Mouse (Mus musculus) limb, embryonic 15.5 days (tissue): ENCODE results near the gene Speg. TPM values are rescaled to one million over a fixed set of nuclear protein-coding genes. Genes with fewer than 3 reads are reported as not detected.

ENCODE experiments used
- ATAC-seq: fragments of 200-750 bp; cut with Nextera tagmentation; 2 replicates; pipeline ENCODE4 v1.8.0; 2017; ENCODE audit warnings: low read depth, moderate TSS enrichment; ENCODE audit not compliant: insufficient number of reproducible peaks, low FRiP score, low TSS enrichment
- H3K27ac ChIP-seq: fragments of 300-500 bp; sonication (generic); 2 replicates; pipeline ENCODE4 v1.5.1; 2015; ENCODE audit warnings: moderate library complexity, mild to moderate bottlenecking, inconsistent platforms
- H3K27me3 ChIP-seq: fragments of 300-500 bp; sonication (generic); 2 replicates; pipeline ENCODE4 v1.6.1; 2015; ENCODE audit warnings: inconsistent platforms
- H3K36me3 ChIP-seq: fragments of 300-500 bp; sonication (generic); 2 replicates; pipeline ENCODE4 v1.6.1; 2015; ENCODE audit warnings: inconsistent platforms
- H3K4me1 ChIP-seq: fragments of 300-500 bp; sonication (generic); 2 replicates; pipeline ENCODE4 v1.6.1; 2015; ENCODE audit warnings: inconsistent platforms
- H3K4me2 ChIP-seq: fragments of 300-500 bp; sonication (generic); 2 replicates; pipeline ENCODE4 v1.6.1; 2015; ENCODE audit warnings: mild to moderate bottlenecking, inconsistent platforms
- H3K4me3 ChIP-seq: fragments of 300-500 bp; sonication (generic); 2 replicates; pipeline ENCODE4 v1.5.1; 2015; ENCODE audit warnings: mild to moderate bottlenecking, inconsistent platforms
- H3K9ac ChIP-seq: fragments of 300-500 bp; sonication (generic); 2 replicates; pipeline ENCODE4 v1.6.1; 2015; ENCODE audit warnings: inconsistent platforms
- H3K9me3 ChIP-seq: fragments of 300-500 bp; sonication (generic); 2 replicates; pipeline ENCODE4 v1.6.1; 2016; ENCODE audit warnings: inconsistent platforms
- WGBS: fragments of 180-500 bp; shearing (Covaris S2); methylation state at CpG from one replicate; pipeline ENCODE4 v1.1.7; 2015; 5-methylcytosine and 5-hydroxymethylcytosine counted together
- polyA plus RNA-seq: library from polyadenylated mRNA; unstranded; fragments of >200 nt; fragmentation: Nextera tagmentation; extraction: Ambion mirVana; gene quantifications from 2 replicates; pipeline ENCODE4 v1.2.1, GENCODE M21; 2015

Speg gene
- polyA plus RNA-seq, 1 experiment from 2014 or later: 15.4 TPM

DNA sequence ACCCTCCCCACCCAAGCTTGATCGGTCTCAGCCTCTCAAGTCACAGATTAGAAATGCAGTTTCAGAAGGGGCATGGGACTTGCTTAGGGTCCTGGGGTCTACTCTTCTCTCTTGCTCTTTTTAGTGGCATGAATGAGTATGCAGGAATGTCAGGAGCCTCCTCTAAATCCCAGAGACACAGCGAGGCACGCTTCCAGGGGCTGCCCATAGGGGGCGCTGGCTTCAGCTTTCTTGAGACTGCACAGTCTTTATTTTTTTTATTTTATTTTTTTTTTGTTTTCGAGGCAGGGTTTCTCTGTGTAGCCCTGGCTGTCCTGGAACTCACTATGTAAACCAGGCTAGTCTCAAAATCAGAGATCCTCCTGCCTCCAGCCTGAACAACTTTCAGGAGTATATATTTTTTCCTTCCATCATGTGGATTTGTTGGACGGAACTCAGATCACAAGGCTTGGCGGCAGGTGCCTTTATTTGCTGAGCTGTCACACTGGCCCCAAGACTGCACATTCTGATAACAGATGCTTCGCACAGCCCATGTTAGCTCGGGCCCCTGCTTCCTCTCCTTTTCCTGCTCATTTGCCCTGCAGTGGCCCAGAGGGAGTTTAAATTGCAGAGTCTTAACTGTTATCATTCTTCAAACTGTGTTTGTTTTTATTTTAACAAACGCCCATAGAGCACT lies 50.8 kb downstream of the Speg start:
- no peak for ATAC-seq
- no peak overlapping the region for H3K9ac ChIP-seq
- no peak overlapping the region for H3K4me3 ChIP-seq
- peaks cover 46% of the 10 kb centered on the region for H3K27me3 ChIP-seq
- no peaks in the 10 kb centered on the region for H3K9me3 ChIP-seq
- no peak overlapping the region for H3K27ac ChIP-seq
- H3K36me3 ChIP-seq: peaks cover 8% of the 10 kb centered on the region; the same call in 1 of the 2 replicates
- H3K4me1 ChIP-seq: peaks cover 20% of the 10 kb centered on the region
- WGBS: 39% methylated on average over 10 of the region's 10 CpGs
- no peak overlapping the region for H3K4me2 ChIP-seq

DNA sequence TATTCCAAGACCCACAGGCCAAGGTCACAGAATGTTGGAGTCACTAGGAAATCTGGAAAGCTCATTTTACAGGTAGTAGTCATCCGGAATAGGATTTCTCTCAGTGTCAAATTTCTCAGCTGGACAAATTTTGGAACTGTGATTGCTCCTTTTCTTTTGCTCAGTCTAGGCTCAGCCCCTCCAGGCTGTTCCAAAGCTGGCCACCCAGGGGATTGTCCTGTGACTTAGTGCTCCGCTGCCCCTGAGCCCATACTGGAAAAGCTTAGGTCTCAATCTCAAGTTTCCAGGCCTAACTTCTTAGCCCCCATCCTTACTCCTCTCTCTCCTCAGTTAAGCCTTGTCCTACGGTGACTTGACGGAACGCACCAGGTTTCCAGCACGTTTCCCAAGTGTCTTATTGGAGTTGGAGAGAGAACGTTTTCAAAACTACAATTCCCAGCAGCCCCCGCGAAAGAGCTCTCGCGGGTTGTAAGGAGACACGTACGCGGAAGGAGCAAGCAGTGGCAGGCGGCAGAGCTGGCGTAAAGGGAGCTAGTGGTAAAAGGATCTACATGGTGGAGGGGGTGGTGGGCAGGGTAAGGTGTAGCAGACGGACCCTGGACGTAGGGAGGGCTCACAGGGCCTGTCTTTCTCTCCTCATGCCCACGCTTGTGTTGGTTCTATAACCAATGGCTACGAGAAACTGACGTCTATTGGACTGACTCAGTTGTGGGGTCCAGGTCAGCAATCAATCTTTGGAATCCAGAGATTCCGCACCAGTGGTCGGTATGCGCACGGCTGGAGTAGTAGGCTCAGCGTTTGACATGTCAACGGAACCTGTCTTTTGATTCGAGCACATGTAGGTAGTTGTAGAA lies 60.6 kb downstream of the Speg start, which contains the start of gene Gmppa:
TSS of gene Gmppa (plus strand) at position 456 of the 854 bp plus-strand sequence.
- Histone ChIP-seq H3K4me3 (peak within 1 kb of the TSS; percentile 64), H3K9me3 (no peaks in the 10 kb centered on the region), H3K27ac (peak within 1 kb of the TSS; percentile 84), H3K36me3 (peaks cover 15% of the 10 kb centered on the region), H3K27me3 (peaks cover 10% of the 10 kb centered on the region; the same call in 1 of the 2 replicates), H3K9ac (peak within 1 kb of the TSS; percentile 62), H3K4me1 (peaks cover 20% of the 10 kb centered on the region), H3K4me2 (peak within 1 kb of the TSS; percentile 56)
- WGBS: 3% methylated on average over 28 of the region's 28 CpGs
- peak; percentile 86 for ATAC-seq

DNA sequence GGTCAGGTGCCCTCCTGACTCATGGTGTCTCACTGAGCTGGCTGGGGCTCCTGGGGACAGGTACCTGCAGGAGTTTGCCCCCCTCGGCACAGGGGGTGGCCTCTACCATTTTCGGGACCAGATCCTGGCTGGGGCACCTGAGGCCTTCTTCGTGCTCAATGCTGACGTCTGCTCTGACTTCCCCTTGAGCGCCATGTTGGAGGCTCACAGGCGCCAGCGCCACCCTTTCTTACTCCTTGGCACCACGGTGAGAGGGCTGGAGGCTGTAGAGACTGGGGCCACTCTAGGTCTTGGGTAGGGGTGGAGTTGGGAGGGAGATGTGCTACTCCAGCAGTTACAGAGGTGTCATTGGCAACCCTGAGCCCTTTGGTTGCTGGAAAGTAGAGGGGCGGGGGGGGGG lies 63.7 kb downstream of the Speg start:
- Histone ChIP-seq H3K27me3 (peaks cover 3% of the 10 kb centered on the region; the same call in 1 of the 2 replicates), H3K36me3 (peaks cover 29% of the 10 kb centered on the region), H3K27ac (no peak overlapping the region), H3K4me2 (no peak overlapping the region), H3K4me3 (no peak overlapping the region), H3K4me1 (peaks cover 31% of the 10 kb centered on the region), H3K9me3 (no peaks in the 10 kb centered on the region), H3K9ac (no peak overlapping the region)
- WGBS: 78% methylated on average over 8 of the region's 9 CpGs
- no peak for ATAC-seq

DNA sequence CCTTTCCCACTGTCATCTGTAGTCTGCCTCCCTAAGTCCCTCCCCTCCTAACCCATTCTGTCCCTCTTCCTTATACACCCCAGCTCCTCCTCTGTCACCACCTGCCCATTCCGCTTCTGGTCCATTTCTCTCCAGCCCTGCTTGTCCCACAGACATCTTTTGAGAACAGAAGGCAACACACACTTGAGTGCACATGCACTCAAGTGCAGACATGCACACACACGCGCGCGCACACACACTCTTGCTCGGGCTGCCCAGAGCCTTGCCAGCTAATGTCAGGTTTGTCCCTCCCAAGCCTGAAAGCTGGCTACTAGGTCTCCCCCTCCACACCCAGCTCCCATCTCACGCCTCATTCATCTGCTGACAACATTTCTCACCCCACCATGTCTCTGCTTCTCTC lies 65.6 kb downstream of the Speg start:
- H3K36me3 ChIP-seq: peaks cover 29% of the 10 kb centered on the region
- H3K27ac ChIP-seq: no peak overlapping the region
- H3K4me2 ChIP-seq: no peak overlapping the region
- 95% methylated on average over 7 of the region's 7 CpGs for WGBS
- peaks cover 40% of the 10 kb centered on the region for H3K4me1 ChIP-seq
- no peak overlapping the region for H3K9ac ChIP-seq
- H3K9me3 ChIP-seq: no peaks in the 10 kb centered on the region
- H3K27me3 ChIP-seq: peaks cover 22% of the 10 kb centered on the region
- no peak overlapping the region for H3K4me3 ChIP-seq
- no peak for ATAC-seq

DNA sequence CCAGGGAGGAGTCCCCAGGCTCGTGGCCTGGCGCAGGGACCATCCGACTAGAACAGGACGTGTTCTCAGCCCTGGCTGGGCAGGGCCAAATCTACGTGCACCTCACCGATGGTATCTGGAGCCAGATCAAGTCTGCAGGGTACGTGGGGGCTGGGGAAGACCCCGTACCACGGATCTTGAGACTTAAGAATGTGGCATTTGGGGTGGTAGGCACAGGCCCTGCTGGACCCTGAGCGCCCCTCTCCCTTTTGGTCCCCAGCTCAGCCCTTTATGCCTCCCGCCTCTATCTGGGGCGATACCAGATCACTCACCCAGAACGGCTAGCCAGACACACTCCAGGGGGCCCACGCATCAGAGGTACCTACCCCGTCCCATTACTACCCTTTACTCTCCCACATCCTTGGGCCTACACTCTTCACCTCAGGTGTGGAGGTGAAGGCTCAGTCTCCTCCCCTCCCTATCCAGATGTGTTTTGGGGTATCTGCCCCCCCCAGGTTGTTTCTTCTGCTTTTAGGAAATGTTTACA lies 66.4 kb downstream of the Speg start:
- Histone ChIP-seq H3K27ac (no peak overlapping the region), H3K4me3 (no peak overlapping the region), H3K9me3 (no peaks in the 10 kb centered on the region), H3K4me1 (peaks cover 45% of the 10 kb centered on the region), H3K9ac (no peak overlapping the region), H3K27me3 (peaks cover 31% of the 10 kb centered on the region), H3K36me3 (peaks cover 29% of the 10 kb centered on the region), H3K4me2 (no peak overlapping the region)
- 87% methylated on average over 15 of the region's 15 CpGs for WGBS
- no peak for ATAC-seq

DNA sequence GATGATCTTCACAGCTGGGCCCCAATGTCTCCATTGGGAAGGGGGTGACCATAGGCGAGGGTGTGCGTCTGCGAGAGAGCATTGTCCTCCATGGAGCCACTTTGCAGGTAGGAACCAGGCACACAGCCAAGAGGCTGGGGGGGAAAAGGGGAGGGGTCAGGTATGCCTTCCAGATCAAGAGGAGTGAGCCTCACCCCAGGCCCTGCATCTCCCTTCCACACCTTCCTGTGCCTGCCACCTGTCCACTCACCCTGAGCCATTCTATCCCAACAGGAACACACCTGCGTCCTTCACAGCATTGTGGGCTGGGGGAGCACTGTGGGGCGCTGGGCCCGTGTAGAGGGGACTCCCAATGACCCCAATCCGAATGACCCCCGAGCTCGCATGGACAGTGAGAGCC lies 67.1 kb downstream of the Speg start:
- Histone ChIP-seq H3K4me2 (no peak overlapping the region), H3K27me3 (peaks cover 37% of the 10 kb centered on the region), H3K4me1 (peaks cover 45% of the 10 kb centered on the region), H3K9ac (no peak overlapping the region), H3K4me3 (no peak overlapping the region), H3K36me3 (peaks cover 29% of the 10 kb centered on the region), H3K27ac (no peak overlapping the region), H3K9me3 (no peaks in the 10 kb centered on the region)
- 83% methylated on average over 9 of the region's 9 CpGs for WGBS
- no peak for ATAC-seq

DNA sequence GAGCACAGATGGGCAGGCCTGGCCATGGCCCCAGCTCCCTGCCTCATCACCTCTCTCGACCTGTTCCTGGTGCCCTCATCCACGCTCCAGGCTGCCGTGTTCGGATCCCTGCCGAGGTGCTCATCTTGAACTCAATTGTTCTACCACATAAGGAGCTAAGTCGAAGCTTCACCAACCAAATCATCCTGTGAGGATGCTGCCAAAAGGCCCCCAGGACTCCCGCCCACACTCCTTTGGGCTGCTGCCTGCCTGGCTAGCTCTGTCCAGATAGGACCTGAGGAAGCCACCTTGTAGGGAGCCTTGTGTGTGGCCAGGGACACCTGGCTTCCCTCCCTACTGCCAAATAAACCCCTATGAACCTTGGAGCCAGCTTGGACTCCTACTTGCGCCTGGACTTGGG lies 67.7 kb downstream of the Speg start:
- Histone ChIP-seq H3K27me3 (peaks cover 43% of the 10 kb centered on the region), H3K4me1 (peaks cover 48% of the 10 kb centered on the region), H3K9me3 (no peaks in the 10 kb centered on the region), H3K27ac (no peak overlapping the region), H3K4me2 (no peak overlapping the region), H3K36me3 (peaks cover 29% of the 10 kb centered on the region), H3K9ac (no peak overlapping the region), H3K4me3 (no peak overlapping the region)
- ATAC-seq: no peak
- 70% methylated on average over 8 of the region's 8 CpGs for WGBS

DNA sequence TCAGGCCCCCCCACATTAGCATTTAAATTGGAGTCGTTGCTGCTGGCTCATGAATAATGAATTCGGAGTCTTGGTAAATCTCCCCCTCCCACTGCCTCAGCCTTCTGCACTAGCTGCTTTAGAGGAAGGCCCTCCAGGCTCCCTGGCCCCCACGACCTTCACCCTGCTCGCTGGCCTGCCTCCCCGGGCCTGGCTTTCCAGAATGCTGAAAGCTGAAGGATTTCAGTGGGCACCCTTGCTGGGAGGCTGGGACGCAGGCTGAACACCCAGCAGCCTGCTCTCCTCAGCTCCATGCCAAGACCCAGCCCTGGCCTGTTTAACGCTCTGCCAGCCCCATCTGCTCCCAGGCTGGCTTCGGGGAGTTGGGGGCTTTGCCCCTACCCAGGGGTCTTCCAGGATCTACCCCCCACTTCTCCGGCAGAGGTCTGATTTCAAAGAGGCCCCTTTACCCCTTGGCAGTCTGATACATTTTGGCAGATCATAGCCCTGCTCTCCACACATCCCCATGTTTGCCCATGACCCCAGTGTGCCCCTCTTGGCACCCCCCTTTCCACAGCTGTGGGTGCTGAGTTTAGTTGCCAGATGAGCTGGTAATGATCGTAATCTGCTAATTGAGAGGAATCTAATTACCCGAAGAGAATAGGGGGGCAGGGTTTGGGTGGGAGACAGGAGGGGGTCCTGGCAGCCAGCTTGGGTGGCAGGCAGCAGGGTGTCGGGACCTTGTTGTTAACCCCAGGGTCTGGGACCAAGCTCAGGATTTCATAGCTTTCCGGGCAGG lies 68.3 kb downstream of the Speg start:
- H3K27ac ChIP-seq: no peak overlapping the region

DNA sequence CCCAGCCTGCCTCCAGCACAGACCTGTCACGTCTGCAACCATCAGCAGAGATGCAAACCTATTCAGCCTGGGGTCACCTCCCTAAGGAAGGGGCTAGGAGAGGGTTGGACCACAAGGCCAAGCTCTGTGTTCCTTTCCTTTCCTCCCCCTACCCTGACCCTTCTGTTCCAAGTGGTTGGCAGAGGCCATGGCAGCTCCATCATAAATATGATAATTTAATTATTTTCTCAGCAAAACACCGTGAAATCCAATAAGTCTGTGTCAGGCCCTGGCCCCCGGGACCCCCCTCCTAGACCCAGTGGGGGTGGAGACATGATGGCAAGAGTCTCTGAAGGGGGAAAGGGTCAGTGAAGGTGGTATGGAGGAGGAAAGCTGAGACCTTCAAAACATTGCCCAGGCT lies 69.1 kb downstream of the Speg start:
- H3K9ac ChIP-seq: no peak overlapping the region
- peaks cover 29% of the 10 kb centered on the region for H3K36me3 ChIP-seq
- H3K4me3 ChIP-seq: no peak overlapping the region
- no peak overlapping the region for H3K27ac ChIP-seq
- 40% methylated on average over 3 of the region's 3 CpGs for WGBS
- peaks cover 60% of the 10 kb centered on the region for H3K4me1 ChIP-seq
- H3K27me3 ChIP-seq: peaks cover 55% of the 10 kb centered on the region
- H3K9me3 ChIP-seq: no peaks in the 10 kb centered on the region
- no peak for ATAC-seq
- no peak overlapping the region for H3K4me2 ChIP-seq

More for the DNA sequence above, 68.3 kb downstream of the Speg start:
- H3K27me3 ChIP-seq: peaks cover 49% of the 10 kb centered on the region
- WGBS: 29% methylated on average over 13 of the region's 13 CpGs
- no peak overlapping the region for H3K9ac ChIP-seq
- no peak overlapping the region for H3K4me3 ChIP-seq
- no peaks in the 10 kb centered on the region for H3K9me3 ChIP-seq
- no peak overlapping the region for H3K4me2 ChIP-seq
- H3K4me1 ChIP-seq: peaks cover 54% of the 10 kb centered on the region
- no peak for ATAC-seq
- peaks cover 29% of the 10 kb centered on the region for H3K36me3 ChIP-seq

DNA sequence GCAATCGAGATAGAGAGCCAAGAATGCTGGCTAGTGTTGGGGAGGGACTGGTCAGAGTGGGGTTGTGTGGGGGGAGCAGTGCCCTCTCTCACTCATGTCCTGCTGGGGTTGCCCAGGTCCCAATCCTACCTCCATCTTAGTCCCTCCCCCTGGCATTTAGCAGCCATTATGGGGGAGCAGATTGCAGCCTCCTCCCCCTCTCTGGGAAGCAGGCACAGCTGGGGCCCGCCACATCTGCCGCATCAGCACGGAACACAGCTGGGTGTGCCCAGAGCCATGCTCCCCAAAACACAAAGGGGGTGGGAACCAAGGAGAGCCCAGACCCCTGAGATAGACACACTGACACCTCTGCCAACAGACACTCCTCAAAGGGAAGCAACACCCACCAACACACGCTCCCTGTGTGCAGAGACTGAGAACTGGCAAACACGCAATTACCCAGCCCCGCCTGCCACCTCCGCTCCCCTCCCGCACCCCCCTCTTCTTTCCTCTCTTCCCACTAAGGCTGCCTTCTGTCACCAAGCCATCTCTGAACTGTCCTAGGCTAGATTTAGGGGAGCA lies 70.1 kb downstream of the Speg start:
- 9% methylated on average over 7 of the region's 9 CpGs for WGBS
- H3K27ac ChIP-seq: no peak overlapping the region
- peaks cover 66% of the 10 kb centered on the region for H3K27me3 ChIP-seq
- 0 out of 2 replicates have a peak overlapping the region, but pooled peaks have one; percentile 5 for H3K4me2 ChIP-seq
- no peak overlapping the region for H3K9ac ChIP-seq
- ATAC-seq: no peak
- peaks cover 70% of the 10 kb centered on the region for H3K4me1 ChIP-seq
- no peak overlapping the region for H3K4me3 ChIP-seq
- H3K9me3 ChIP-seq: no peaks in the 10 kb centered on the region
- H3K36me3 ChIP-seq: peaks cover 25% of the 10 kb centered on the region
